Mouse (Mus musculus): ENCODE results near the gene Cyp26b1.

GRCm38 (mm10) chr6:84584783-84585685, 8.7 kb downstream of the Cyp26b1 start:
- TF ChIP-seq POLR2A (IDR thresholded peaks at IDR 0.05; ENCODE audit: borderline replicate concordance, control insufficient read depth, low read depth, low read length) (no peak; the same call in 1 of the 2 replicates), CTCF (IDR thresholded peaks at IDR 0.05; ENCODE audit: control insufficient read depth, insufficient read depth, low read length) (no peak)
